Mouse (Mus musculus): ENCODE results near the gene Noxo1. TPM values are rescaled to one million over a fixed set of nuclear protein-coding genes. Genes with fewer than 3 reads are reported as not detected.
"Not testable (repeated sequence)": the region's sequence is repeated elsewhere in the genome, so short reads cannot be mapped to it uniquely, and the experiment has no call there.

Gene Noxo1
- polyA plus RNA-seq (2017; shearing (Covaris generic)) = 1 to 10 TPM; 1.4 to 1.5 TPM

- peak; percentile 78 for ATAC-seq
These were observed at the start of gene Noxo1, which contains the start of gene Gfer for GRCm38 (mm10) chr17:24696011-24696697. Gene Noxo1 (plus strand): TSS chr17:24696234. Gene Gfer (minus strand): TSS chr17:24696156.

- no peak for ATAC-seq
These were observed 49.7 kb upstream of the Noxo1 start for GRCm38 (mm10) chr17:24646381-24646780.

- ATAC-seq = no peak
These were observed 48.5 kb upstream of the Noxo1 start for GRCm38 (mm10) chr17:24647493-24647892.

GRCm38 (mm10) chr17:24648731-24649377 lies 47.2 kb upstream of the Noxo1 start:
- ATAC-seq = no peak

- no peak for ATAC-seq
These were observed 46.4 kb upstream of the Noxo1 start for GRCm38 (mm10) chr17:24649581-24650069.

GRCm38 (mm10) chr17:24650070-24650616 lies 45.9 kb upstream of the Noxo1 start, which contains the start of gene Slc9a3r2:
Gene Slc9a3r2 (minus strand): TSS chr17:24650327.
- ATAC-seq = no peak

GRCm38 (mm10) chr17:24650766-24651165 lies 45.3 kb upstream of the Noxo1 start:
- ATAC-seq = no peak

GRCm38 (mm10) chr17:24651835-24652234 lies 44.2 kb upstream of the Noxo1 start:
- no peak for ATAC-seq

- no peak for ATAC-seq
These were observed 41.9 kb upstream of the Noxo1 start for GRCm38 (mm10) chr17:24653967-24654710.

- no peak for ATAC-seq
These were observed 41.1 kb upstream of the Noxo1 start for GRCm38 (mm10) chr17:24654969-24655368.

- no peak for ATAC-seq
These were observed 37.8 kb upstream of the Noxo1 start, which contains the start of gene Npw for GRCm38 (mm10) chr17:24658017-24658758. Gene Npw (minus strand): TSS chr17:24658457.

GRCm38 (mm10) chr17:24667011-24667410 lies 29.0 kb upstream of the Noxo1 start:
- not testable (repeated sequence) for ATAC-seq

- no peak for ATAC-seq
These were observed 28.6 kb upstream of the Noxo1 start for GRCm38 (mm10) chr17:24667416-24667815.

- not testable (repeated sequence) for ATAC-seq
These were observed 26.9 kb upstream of the Noxo1 start for GRCm38 (mm10) chr17:24669214-24669544.

GRCm38 (mm10) chr17:24669545-24670245 lies 26.3 kb upstream of the Noxo1 start, which contains the start of gene Zfp598:
Gene Zfp598 (plus strand): TSS chr17:24669687.
- peak; percentile 99 for ATAC-seq

- ATAC-seq = no peak
These were observed 25.7 kb upstream of the Noxo1 start for GRCm38 (mm10) chr17:24670246-24670844.

- no peak for ATAC-seq
These were observed 24.7 kb upstream of the Noxo1 start for GRCm38 (mm10) chr17:24671346-24671745.

- no peak for ATAC-seq
These were observed 23.9 kb upstream of the Noxo1 start for GRCm38 (mm10) chr17:24672141-24672540.

- ATAC-seq = no peak
These were observed 21.8 kb upstream of the Noxo1 start for GRCm38 (mm10) chr17:24674277-24674676.

- ATAC-seq = peak; percentile 69
These were observed 19.8 kb upstream of the Noxo1 start for GRCm38 (mm10) chr17:24676187-24676586.

- ATAC-seq = no peak
These were observed 19.2 kb upstream of the Noxo1 start for GRCm38 (mm10) chr17:24676877-24677276.
